Mouse (Mus musculus) testis, postnatal 10 days (tissue): Measurements from ENCODE around the gene Mpdu1.
"Not testable (repeated sequence)": the region's sequence is repeated elsewhere in the genome, so short reads cannot be mapped to it uniquely, and the experiment has no call there.

ENCODE experiments used
- DNase-seq: peaks from one replicate; pipeline ENCODE4 v3.0.0; 2021; ENCODE audit warnings: low spot score

Mpdu1 gene

DNA sequence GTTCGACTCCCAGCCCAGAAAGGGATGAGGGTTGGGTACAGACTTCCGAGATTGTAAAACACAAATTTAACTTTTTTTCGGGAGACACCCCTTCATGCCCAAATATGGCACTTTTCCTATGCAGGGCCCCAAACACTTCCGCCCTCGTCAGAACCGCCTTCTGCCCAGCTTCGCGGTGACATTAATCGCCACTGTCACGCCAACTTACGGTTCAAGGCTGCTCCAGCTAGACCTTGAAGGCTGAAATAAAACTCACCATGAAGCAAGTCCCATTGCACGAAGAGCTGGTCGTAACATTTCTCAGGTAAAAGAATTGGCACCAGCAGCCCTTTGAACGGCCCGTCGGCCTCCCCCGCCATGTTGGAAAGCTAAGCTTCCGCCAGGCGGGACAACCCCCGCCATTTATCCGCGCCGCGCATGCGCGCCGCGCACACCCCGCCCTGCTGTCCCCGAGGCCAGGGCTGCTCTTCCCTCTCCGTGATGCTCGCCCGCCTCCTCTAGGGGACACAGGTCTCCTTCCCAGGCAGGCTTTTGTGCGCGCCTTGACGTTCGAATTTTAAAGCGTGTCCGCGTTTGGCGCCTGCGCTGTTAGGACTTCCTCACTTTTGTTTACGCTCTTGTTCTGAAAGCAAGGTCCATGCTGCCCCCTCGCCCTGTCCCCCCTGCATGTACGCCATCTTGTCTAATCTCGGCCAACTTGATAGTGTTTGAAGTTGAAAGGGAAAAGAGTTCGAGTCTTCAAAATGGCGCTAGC, at the start of gene Mpdu1:
TSS of gene Mpdu1 (minus strand) at position 430 of the 754 bp plus-strand sequence.
- DNase-seq, result peak; percentile 92

GRCm38 (mm10) chr11:69711082-69711481, 48.6 kb upstream of the Mpdu1 start:
- DNase-seq, result no peak

DNA sequence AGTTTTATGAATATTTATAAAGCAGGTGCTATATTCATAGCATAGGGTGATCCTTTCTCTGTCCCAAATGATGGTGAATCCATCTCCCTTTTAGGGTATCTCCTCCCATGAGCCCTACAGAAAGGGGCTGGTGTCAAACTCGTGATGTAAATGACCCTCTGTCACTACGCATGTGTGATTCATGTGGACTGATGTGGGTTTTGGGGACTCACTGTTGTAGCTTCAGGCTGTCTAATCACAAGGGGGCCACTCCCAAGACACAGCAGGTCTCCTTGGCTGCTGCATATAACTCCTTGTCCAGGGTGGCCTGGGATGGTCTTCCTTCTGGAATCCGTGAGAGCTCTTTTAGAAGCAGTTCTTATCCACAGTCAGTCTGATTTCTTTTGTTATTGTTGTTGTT, 48.0 kb upstream of the Mpdu1 start:
- no peak for DNase-seq

GRCm38 (mm10) chr11:69709554-69710446, 47.4 kb upstream of the Mpdu1 start:
- no peak for DNase-seq

DNA sequence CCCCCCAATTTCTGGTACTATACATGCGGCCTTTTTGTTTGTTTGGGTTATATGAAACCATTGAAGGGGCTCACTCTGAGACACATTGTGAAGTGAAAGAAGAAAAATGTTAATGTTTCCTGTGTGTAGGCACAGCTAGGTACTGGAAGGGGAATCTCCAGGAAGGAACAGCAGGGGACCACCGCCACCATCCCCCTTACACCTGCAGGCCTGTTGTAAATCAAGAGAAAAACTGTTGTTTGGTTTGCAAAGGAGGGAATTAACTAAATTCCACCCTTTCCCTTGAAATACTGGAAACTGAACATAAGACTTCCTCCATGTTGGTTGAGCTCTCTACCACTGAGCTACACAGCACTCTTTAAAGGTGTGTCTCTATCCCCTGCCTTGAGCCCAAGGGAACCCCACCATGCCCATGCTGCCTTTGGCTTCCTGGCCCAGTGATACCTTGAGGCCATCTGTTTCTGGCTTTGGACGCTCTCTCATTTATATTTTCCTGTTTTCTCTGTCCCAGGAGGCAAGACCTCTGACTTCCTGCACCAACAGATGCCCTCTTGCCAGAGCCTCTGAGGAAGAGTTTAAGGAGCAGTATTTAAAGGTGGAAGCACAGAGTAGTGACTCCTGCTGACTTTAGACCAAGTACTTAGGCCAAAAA, 46.3 kb upstream of the Mpdu1 start:
- no peak for DNase-seq

- no peak for DNase-seq
These were observed 45.5 kb upstream of the Mpdu1 start for GRCm38 (mm10) chr11:69707873-69708381.

DNA sequence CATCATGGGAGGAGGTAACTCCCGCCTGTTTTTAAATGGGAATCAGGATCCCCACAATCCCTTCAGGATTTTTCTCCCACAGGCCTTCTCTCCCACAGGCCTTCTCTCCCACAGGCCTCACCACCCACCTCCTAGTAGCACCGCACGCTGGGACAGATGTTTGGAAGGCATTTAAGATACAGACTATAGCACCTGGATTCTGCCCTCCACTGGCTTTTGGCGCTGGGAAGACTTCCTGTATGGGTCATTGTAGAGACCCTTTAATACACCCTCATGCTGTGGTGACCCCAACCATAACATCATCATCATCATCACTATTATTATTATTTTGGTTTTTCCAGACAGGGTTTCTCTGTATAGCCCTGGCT, 45.0 kb upstream of the Mpdu1 start:
- DNase-seq, result no peak

GRCm38 (mm10) chr11:69706775-69707479, 44.5 kb upstream of the Mpdu1 start:
- peak; percentile 76 for DNase-seq

DNA sequence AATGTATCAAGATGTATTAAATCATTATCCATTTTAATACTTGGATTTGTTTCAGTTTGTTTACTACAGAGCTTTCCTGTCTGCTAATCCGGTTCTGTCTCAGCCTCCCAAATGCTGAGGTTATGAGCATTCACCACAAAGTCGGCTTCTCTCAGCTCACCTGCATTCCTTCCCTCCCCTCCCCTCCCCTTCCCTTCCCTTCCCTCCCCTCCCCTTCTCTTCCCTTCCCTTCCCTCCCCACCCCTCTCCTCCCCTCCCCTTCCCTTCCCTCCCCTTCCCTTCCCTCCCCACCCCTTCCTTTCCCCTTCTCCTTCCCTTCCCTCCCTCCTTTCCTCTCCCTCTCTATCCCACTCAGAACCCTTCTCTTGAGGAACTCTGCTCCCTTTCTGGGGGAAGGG, 42.2 kb upstream of the Mpdu1 start:
- no peak for DNase-seq

DNA sequence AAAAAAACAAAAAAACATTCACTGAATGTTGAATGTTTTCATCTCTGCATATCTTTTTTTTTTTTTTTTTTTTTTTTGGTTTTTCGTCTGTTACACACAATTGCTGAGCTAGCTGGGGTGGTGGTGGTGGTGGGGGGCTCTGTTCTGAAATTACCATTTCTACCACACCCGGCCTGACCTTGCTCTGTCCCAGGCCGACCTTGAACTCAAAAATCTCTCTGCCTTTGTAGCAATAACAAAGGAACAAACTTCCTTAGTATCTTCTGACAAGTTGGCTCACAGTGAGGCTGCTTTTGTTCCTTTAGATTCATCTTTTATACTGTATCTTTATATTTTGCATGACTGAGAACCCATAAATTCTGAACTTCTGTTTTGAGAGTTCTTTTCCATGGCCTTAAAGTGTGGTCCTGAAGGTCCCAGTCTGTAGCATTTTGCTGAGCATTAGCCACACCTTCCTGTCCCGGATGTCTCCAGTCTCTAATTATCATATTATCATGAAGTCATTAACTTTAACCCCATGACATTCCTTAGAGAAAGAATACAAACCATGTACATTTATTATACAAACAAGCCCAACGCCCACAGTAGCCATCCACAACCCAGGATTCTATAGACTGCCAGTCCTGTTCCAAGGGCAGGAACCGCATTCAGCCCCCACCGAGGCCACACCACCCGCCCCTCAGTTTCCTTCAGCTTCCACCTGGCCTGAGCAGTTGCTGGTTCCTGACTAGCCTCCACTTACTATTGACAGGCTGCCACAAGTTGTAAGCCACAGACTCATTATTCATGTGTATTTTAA, 41.6 kb upstream of the Mpdu1 start:
- no peak for DNase-seq

- DNase-seq, result not testable (repeated sequence)
These were observed 40.9 kb upstream of the Mpdu1 start for GRCm38 (mm10) chr11:69703381-69703780.

DNA sequence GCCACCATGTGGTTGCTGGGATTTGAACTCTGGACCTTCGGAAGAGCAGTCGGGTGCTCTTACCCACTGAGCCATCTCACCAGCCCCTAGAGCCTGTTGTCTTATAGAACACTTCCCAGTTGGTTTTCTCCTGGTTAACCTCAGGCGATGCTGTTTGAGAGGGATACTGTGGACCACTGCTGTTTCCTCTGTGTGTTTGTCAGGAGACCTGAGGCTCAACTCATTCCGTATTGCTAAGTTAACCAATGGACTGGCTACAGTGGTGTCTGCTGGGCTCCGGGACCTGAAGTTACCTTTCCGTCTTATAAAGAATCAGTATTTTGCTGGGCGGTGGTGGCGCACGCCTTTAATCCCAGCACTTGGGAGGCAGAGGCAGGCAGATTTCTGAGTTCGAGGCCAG, 40.4 kb upstream of the Mpdu1 start:
- not testable (repeated sequence) for DNase-seq

GRCm38 (mm10) chr11:69699595-69699994, 37.2 kb upstream of the Mpdu1 start:
- DNase-seq, result no peak

- DNase-seq, result no peak
These were observed 36.1 kb upstream of the Mpdu1 start for GRCm38 (mm10) chr11:69698574-69698973.

DNA sequence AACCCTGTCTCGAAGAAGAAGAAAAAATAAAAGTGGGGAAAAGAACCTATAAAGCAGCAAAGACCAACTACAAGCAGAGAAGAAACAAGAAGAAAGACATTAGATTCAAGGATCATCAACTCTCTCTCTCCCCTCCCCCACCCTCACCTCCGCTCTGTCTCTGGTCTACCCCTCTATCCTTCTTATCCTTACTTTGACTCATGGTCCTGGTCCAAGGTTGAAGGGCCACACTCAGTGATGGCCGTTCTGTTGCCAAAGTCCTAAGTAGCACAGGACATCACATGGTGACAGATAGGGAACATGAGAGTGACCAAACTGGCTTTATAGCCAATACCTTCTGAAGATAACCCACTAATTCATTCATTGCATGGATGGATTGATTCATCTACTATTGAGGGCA, 35.0 kb upstream of the Mpdu1 start:
- no peak for DNase-seq

DNA sequence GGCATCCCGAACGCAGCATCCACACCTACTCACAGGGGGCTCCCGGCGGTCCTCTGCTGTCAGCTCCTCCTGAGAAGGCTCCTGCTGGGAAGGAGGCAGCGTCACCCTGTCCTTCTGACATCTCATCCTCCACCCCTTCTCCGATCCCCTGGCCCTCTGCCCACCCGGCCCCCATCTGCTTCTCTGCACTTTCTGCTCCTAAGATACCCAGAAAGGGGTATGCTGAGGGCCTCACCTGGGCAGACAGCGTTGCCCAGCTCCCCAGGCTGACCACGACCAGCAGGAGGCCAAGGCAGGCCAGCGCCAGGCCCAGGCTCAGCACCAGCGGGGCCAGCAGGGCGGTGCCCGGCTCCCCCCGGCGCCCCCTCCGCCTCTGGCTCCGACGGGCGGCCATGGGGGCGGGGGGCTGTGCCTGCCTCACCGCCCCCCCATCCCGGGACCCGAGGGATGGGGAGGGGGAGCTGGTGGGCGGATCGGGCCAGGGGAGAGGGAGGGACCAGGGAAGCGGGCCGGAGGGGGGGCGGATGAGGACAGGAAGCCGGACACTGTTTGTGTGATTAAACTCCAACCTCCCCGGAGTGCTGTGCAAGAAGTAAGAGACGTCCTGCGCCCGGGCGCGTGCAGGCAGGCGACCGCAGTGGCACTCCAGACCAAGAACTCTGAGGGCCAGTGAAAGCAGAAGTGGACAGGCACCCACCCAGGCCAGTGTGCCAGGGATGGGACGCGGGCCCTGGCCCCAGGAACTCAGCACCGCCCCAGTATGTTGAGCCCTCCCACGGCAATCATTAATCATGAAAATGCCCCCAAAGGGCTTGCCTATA, 33.1 kb upstream of the Mpdu1 start, which contains the start of the genes Tnfsf12 and Tnfsfm13:
TSS of gene Tnfsf12 (minus strand) at position 489 of the 821 bp plus-strand sequence.
TSS of gene Tnfsfm13 (minus strand) at position 738 of the 821 bp plus-strand sequence.
- DNase-seq, result peak; percentile 85

DNA sequence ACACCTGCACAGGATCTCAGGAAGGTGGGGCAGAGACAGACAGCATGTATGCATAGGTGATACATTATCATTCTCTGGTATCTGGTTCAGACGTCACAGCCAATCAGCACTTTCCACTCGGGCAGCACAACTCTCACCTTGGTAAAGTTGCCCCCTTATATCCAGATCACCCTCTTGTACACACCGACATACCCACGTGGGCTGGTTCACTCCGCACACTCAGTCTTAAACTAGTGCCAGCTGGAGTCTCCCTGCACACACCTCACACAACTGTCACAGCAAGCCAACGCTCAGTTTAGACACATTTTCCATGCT, 32.6 kb upstream of the Mpdu1 start:
- DNase-seq, result no peak

DNA sequence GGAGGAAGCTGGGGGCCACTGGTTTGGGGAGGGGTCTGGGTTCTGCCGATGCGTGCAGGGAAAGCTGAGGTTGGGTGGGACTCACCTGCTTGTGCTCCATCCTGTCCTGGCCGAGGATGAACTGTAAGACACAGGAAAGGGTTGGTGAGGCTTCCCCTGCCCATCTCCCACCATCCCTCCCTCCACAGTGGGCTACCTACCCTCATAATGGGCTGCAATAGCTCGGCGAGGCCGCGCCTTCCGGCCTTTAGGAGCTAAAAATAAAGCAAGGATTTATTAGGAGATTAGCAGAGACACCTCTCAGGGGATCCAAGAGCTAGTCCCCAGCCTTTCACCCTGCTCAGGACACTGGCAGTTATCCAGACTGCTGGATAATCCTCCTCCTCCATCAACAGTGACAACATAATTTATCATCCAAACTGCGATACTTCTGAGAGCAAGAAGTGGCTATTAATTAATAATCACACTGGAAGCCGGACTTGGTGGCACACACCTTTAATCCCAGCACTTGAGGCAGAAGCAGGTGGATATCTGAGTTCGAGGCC, 31.1 kb upstream of the Mpdu1 start:
- no peak for DNase-seq

DNA sequence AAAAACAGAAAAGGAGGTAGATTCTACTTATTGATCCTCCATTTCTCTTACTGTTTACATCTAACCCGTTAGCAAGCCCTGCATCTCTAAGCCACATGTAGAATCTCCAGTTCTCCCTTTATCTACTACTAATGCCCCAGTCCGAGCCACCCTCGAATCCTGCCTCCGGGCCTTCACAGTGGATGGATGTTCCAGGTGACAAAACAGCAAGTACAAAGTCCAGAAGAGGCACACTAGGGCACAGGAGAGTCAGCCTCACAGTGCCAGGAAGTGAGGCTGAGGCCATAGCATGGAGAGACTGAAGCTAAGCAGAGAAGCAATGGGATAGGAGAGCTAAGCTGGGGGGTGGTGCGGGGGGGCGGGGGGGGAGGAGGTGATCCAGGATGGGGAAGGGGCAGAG, 30.4 kb upstream of the Mpdu1 start:
- no peak for DNase-seq
